Mouse (Mus musculus): ENCODE data around the gene Pno1. TPM values are rescaled to one million over a fixed set of nuclear protein-coding genes. Genes with fewer than 3 reads are reported as not detected.

Gene Pno1
- polyA plus RNA-seq, 1 experiment from 2014 or later: 67.8 TPM

Other genes starting within 250 kb of the Pno1 start
- 9.6 and 9.9 TPM in 2 replicates for gene Cnrip1, start 160.0 kb downstream of the Pno1 start, polyA plus RNA-seq (2016; fragmentation: Nextera tagmentation; extraction: Ambion mirVana)
- gene Plek, start 159.2 kb downstream of the Pno1 start, polyA plus RNA-seq (2016; fragmentation: Nextera tagmentation; extraction: Ambion mirVana): 6.0 and 7.5 TPM in 2 replicates
- gene Ppp3r1, start 52.3 kb downstream of the Pno1 start, polyA plus RNA-seq (2016; fragmentation: Nextera tagmentation; extraction: Ambion mirVana): 85.1 and 87.1 TPM in 2 replicates
- gene Wdr92, start 29.5 kb downstream of the Pno1 start, polyA plus RNA-seq (2016; fragmentation: Nextera tagmentation; extraction: Ambion mirVana): 21.9 and 22.4 TPM in 2 replicates
- 81.1 and 81.5 TPM in 2 replicates for gene C1d, start 46.0 kb upstream of the Pno1 start, polyA plus RNA-seq (2016; fragmentation: Nextera tagmentation; extraction: Ambion mirVana)